Mouse (Mus musculus): ENCODE results near the gene Arpc5l.
"Not testable (repeated sequence)": the region's sequence is repeated elsewhere in the genome, so short reads cannot be mapped to it uniquely, and the experiment has no call there.

Gene Arpc5l

DNA sequence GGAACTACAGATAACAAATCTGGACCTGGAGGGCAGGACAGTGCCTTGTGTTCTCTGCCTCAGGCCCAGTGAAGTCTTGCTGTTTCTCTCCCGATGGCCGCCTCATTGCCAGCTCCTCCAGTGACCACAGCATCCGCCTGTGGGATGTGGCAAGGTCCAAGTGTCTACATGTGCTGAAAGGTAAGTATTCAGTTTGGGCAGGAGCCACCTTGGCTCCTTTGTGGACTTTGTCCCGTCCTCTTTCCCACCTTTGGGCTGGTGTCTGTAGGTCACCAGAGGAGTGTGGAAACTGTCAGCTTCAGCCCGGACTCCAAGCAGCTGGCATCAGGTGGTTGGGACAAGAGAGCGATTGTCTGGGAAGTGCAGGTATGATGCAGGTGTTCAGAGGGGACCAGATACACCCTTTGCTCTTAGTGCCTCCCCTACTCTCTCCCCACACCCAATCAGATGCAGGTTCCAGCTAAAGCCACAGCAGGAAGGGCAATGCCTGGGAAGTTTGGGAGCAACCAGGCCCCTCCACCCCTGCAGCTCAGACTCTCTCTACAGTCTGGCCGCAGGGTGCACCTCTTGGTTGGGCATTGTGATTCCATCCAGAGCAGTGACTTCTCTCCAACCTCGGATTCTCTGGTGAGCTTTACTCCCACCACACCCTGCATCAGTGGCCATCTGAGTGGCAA, 5.1 kb upstream of the Arpc5l start:
- DNase-seq (ENCODE audit: low spot score): peak; percentile 12

DNA sequence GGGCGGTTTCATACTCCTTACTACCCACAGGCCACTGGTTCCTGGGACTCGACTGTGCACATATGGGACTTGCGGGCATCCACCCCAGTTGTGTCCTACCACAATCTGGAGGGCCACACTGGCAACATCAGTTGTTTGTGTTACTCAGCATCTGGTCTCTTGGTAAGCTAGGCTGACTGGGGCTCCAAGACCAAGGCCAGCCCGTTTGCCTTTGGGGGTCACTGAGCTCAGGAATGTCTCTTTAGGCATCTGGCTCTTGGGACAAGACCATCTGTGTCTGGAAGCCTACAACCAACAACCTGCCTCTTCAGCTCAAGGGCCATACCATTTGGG, 4.6 kb upstream of the Arpc5l start:
- no peak for DNase-seq (ENCODE audit: low spot score)

GRCm38 (mm10) chr2:39001866-39002265, 3.3 kb upstream of the Arpc5l start:
- DNase-seq (ENCODE audit: low spot score): no peak

DNA sequence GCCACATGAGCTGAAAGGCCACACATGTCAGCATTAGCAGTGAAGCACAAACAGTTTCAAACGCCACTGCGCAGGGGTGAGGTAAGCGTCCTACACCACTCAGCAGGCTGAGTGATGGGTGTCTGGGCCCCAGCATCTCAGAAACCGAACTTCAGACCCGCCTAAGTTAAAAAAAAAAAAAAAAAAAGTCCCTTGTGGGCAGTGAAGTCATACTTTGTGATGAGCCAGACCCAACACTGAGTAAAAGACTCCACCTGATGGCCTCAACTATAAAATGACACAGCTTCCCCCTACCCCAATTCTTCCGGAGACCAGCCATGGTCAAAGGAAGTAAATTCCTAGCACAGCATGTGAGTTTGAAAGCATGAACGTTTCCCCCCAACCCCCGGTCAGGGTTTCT, 2.0 kb upstream of the Arpc5l start:
- no peak for DNase-seq (ENCODE audit: low spot score)

- DNase-seq (ENCODE audit: low spot score): no peak
Observed at GRCm38 (mm10) chr2:39003512-39003911, 1.6 kb upstream of the Arpc5l start.

DNA sequence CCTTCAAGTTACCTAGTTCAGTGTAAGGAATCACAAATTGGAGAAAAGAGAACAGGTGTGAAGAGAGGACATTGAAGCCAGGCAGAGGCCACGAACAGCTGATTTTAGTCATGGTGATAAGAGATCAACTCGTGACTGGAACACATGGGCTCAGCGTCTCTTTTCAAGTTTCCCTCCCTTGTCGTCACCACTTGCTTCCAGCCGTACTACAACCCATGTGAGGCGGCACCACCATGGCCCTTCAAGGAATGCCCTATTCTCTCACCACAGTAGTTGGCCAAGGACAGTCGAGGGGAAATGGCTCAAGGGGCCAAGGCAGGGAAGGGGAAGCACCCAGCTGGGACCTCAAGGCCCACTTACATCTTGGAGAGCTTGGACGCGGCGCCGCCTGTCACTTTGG, 776 bp upstream of the Arpc5l start:
- peak; percentile 52 for DNase-seq (ENCODE audit: low spot score)

- peak; percentile 73 for DNase-seq (ENCODE audit: low spot score)
Observed at GRCm38 (mm10) chr2:39005574-39006079, 479 bp downstream of the Arpc5l start, which contains the start of gene Rpl35. Rpl35 (minus strand) TSS chr2:39005624.

DNA sequence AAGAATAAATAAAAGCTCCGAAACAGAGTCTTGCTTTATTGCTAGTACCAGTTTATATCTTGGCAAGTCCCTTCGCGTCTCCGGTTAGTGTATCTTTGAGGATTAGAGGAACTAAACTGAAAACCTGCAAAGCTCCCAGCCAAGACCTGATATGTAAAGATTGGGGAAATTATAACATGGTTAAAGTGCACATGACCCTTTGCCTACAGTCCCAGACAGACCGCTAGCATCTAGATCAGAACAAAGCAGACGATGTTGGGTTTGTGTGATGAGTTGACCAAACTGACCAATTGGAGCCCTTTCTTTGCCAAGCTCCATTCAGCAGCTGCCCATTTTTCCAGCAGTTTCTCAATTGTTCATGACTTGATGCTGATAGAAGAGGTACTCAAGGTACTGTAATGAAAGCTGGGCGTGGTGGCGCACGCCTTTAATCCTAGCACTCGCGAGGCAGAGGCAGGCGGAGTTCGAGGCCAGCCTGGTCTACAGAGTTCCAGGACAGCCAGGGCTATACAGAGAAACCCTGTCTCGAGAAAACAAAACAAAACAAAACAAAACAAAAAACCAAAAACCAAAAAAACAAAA, 1.1 kb downstream of the Arpc5l start:
- DNase-seq (ENCODE audit: low spot score): no peak

DNA sequence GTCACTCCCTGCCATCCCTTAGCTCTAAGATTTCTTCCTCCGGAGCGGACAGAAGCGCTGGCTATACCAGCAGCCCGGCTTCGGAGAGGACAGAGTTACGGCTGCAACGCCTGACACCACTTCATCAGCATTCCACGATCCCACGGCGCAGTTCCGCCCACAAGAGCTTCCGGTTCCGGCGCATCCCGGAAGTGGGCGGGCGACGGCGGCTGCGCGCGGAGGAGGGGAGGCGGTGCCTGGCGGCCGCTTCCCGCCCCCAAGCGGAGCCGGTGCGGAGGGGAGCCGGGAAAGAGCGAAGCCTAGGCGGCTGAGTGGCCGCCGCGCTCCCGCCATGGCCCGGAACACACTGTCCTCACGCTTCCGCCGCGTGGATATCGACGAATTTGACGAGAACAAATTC, 2.7 kb downstream of the Arpc5l start:
- peak; percentile 95 for DNase-seq (ENCODE audit: low spot score)

GRCm38 (mm10) chr2:39008350-39008851, 3.3 kb downstream of the Arpc5l start:
- peak; percentile 39 for DNase-seq (ENCODE audit: low spot score)

DNA sequence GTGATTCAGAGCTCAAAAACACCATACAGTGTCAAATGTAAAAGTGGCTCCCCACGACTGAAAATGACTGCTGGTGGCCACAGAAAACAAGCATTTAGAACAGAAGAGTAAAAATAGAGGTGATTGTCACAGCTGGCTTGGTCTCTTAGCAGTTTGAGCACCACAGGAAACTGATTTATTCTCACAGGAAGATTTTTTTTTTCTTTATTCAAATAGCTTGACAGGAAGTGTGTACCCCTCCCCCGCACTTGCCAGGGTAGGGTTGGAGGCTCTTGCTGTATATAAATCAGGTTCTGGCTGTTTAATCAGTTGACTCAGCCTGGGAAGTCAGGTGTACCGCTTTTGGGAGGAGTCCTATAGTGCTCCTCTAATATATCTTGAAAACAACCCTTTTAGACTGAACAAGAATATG, 3.8 kb downstream of the Arpc5l start:
- DNase-seq (ENCODE audit: low spot score): peak; percentile 32

DNA sequence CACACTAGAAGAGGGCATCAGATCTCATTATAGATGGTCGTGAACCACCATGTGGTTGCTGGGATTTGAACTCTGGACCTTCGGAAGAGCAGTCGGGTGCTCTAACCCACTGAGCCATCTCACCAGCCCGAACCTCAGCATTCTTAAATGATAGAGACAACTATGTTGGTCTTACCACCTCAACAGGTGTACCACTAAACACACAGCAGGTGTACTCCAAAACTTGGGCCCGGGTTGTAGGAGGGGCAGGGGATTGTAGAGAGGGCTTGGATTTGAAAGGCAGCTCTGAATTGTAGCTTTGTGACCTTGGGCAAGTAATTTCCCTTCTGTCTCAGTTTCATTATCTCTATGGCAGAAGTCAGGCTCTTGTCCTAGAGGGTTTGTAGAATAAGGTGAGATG, 5.0 kb downstream of the Arpc5l start:
- not testable (repeated sequence) for DNase-seq (ENCODE audit: low spot score)

GRCm38 (mm10) chr2:39011264-39011663, 6.1 kb downstream of the Arpc5l start:
- no peak for DNase-seq (ENCODE audit: low spot score)

GRCm38 (mm10) chr2:39011971-39012370, 6.8 kb downstream of the Arpc5l start:
- no peak for DNase-seq (ENCODE audit: low spot score)

DNA sequence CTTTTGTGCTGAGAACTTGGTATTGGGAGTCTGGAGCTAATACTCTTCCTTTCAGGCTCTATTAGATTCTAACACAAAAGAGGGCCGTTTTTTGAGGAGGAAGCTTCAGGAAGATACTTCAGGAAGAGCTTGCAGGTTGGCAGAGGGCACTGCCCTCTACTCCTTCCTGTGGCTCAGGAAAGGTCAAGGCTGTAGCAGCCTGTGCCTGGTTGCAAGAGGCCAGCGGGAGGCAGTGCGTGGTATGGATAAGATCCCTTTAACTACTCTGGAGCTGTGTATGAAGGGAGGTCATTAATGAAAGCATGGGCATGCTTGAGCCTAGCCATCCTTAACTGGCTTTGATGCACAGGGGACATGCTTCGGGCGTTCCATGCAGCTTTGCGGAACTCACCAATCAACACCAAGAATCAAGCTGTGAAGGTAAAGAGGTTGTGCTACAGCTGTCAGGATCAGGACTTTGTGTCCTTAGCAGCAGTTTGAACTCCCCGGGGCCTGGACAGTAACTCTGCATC, 7.7 kb downstream of the Arpc5l start:
- DNase-seq (ENCODE audit: low spot score): no peak

DNA sequence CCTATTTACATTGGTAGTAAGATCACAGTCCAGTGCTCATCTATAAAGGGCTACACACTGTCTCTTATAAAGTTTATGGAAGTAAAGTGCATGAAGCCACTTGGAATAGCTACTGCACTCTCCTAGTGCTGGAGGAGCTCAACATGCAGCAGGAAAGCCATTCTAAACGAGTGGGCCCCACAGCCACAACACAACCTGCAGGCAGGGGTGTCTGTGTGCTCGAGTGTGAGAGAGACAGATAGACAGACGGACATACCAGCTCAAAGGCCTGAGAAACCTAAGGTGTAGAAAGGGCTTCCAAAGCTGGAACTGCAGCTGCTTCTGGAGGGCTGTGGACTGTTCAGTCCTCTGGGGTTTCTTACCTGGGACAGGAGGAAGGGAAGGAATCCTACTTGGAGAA, 11.4 kb downstream of the Arpc5l start:
- DNase-seq (ENCODE audit: low spot score): no peak

GRCm38 (mm10) chr2:39020004-39020403, 14.9 kb downstream of the Arpc5l start:
- no peak for DNase-seq (ENCODE audit: low spot score)

DNA sequence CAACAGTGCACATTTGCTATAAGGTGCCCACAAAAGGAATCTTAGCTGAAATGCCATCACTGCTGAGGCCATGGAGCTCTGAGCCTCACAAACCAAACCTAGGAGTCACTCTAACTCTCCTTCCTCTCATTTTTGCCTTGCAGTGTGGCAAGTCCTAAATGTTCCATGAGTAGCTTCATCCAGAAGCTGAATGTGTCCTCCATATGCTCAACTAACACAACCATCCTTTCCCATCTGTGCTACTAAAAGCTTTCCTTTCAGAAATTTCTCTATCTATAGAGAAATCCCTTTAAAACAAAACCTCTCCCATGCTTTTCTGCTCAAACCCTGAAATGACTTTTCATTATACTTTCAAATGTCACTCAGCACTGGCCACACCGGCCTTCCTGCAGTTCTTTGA, 26.5 kb downstream of the Arpc5l start:
- DNase-seq (ENCODE audit: low spot score): no peak

DNA sequence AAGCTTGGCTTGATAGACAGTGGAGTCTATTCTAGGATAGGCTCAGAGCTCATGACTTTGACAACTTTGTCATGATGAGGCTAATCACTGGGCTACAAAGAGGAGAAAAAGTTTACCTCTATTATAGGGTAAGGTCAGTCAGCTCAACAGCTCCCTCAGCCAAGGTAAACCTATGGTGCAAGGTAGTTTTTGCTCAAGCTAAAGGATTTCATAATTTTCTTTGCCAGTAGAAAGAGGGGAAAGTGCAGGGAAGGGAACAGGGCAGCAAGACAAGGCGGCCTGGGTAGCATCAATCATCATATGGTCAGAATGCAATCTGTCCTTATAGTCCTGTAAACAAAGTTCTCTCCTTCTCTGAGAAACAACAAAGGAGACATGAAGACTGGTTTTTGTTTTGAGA, 35.1 kb downstream of the Arpc5l start:
- DNase-seq (ENCODE audit: low spot score): no peak

- no peak for DNase-seq (ENCODE audit: low spot score)
Observed at GRCm38 (mm10) chr2:39048515-39048914, 43.4 kb downstream of the Arpc5l start.

- DNase-seq (ENCODE audit: low spot score): peak; percentile 46
Observed at GRCm38 (mm10) chr2:39064687-39065399, 59.7 kb downstream of the Arpc5l start.
